Mouse (Mus musculus): Measurements from ENCODE around the gene Pm20d1.

DNA sequence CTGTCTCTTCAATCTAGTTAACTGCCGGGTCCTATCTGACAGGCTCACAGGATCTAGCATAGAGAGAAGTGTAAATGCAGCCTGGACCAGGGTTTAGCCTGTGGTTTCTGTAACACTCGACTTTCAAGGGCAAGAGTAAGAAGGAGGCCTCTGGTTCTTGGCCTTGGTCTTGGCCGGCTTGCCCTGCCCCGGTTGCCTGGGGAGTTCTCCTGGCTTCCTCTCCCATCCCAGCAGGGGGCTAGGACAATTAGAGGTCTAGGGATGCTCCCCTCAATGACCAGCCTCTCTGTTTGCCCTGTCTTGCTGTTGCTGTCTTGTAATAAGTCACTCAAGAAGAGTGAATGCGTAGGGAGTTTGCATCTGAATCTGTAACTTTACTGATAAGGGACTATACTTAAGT lies 32.1 kb downstream of the Pm20d1 start:
- TF ChIP-seq POLR2A (IDR thresholded peaks at IDR 0.05; ENCODE audit: extremely low read depth, insufficient read depth, low read length) (no peak), CTCF (IDR thresholded peaks at IDR 0.05; ENCODE audit: low read depth, low read length) (no peak)
